Mouse (Mus musculus) neutrophil, adult 5-6 weeks (primary cell): ENCODE data around the gene Apol6. TPM values are rescaled to one million over a fixed set of nuclear protein-coding genes. Genes with fewer than 3 reads are reported as not detected.

Source experiments
- ATAC-seq: fragments of 151-379, 151-347 bp; 2 replicates; pipeline ENCODE4 v1.8.0; 2017; ENCODE audit warnings: mild to moderate bottlenecking, moderate TSS enrichment; ENCODE audit not compliant: insufficient number of reproducible peaks, poor library complexity, low FRiP score, severe bottlenecking; ENCODE audit errors: extremely low read depth
- total RNA-seq: library from RNA; stranded (forward); fragments of 200-1000 nt; gene quantifications from 2 replicates; pipeline ENCODE4 v1.2.3, GENCODE M21; 2017

Gene Apol6
- total RNA-seq, 1 experiment from 2014 or later = not detected

GRCm38 (mm10) chr15:77094431-77094830, 49.9 kb downstream of the Apol6 start:
- ATAC-seq = no peak

DNA sequence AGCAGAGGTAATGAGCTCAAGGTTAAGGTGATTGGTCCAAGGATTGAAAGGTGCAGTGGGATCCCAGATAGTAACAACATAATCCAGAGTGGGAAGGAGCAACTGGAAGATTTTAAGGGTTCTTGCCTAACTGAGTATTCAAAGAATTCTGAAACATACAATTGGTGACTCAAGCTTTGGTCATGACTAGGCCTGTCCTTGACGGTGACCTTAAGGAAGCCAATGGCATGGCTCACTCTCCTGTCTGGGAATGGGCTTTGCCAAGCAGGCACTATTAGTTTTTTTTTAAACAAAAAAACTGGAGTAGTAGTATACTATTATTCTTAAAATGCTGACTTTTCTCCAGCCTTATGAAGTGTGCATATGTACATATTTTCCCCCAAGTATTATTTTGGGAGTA, 50.7 kb downstream of the Apol6 start:
- ATAC-seq = no peak

- no peak for ATAC-seq
Observed at GRCm38 (mm10) chr15:77097358-77097757, 52.8 kb downstream of the Apol6 start.

DNA sequence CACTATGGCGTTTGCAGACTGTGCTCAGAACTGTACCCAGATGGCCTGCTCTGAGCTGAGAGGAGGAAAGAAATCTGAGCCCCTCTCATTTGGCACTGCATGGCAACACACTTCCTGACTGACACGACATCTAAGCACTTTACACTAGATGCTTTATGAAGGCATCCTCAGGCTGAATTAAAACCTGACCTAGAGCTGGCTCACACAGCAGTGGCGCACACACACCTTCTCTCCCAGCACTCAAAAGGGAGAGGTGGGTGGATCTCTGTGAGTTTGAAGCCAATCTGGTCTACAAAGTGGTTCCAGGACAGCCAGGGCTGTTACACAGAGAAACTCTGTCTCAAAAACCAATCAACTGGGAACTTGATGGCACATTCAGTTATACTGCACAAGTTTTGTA, 55.2 kb downstream of the Apol6 start:
- no peak for ATAC-seq

DNA sequence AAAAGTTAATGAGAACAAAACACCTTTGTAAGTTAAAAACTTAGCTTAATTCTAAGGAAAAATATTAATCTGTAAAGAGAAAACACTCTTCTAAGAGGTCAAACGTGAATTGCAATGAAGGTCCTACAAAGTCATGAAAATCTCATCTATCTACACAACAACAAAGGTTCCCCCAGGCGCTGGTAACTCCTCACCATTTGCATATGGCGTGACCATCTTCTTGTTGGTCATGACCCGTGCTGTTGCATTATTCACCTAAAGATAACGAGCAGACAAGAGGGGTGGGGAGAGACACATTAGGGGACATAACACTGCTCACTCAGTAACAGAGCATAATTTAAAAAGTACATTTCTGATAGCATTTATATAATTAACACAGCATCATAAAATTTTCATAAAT, 58.2 kb downstream of the Apol6 start:
- ATAC-seq = no peak

DNA sequence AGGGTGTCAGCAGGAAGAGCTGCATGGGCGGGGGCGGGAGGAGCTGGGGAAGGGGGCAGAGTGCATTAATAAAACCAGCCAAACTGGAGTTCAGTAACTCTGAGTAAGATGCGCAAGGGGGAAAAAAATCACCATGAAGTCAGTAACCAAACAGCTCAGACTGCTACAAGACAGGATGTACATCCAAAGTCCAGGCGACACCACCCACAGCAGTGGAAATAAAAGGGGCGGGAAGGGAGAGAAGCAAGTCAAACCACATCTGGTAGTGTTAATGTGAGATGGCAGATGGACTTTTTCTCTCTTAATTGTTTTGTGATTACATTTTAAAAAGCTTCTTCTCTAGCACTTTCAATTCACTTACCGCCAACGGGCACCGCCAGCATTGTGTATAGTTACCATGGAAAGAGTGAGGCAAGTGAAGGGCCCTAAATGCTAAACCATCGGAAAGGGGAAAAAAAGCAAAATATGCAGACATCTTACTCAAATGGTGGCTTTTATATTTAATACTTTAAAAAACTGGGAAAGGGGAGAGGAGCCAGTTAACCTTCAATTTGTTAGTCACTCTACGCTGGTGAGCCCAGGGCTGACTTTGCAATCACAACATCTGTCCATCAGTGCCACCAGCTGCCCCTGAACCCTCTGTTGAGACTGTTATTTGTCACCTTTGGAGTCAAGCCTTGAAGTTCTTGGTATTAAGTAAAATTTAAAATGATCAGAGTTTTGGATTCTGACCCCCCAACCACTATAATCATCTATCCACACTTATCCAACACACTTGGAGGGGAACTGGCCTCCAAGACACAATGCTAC, 60.0 kb downstream of the Apol6 start:
- no peak for ATAC-seq

DNA sequence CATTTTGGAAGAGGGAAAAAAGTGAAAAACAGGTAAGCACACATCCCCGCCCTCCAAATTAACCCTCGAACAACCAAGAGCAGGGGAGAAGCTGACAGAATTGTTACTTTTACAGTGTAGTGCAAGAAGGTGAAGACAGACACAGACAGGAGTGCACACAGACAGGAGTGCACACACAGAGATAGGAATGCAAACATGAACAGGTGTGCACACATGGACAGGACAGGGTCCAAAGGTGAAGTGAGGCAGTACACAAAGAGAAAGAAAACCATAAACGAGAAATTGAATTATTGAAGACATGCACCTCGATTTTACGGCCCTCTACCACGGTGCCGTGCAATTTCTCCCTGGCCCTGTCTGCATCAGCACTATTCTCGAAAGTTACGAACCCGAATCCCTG, 60.7 kb downstream of the Apol6 start:
- no peak for ATAC-seq

Other genes starting within 250 kb of the Apol6 start
- gene Zfp251, start 173.3 kb upstream of the Apol6 start, total RNA-seq = 8.1 and 8.5 TPM in 2 replicates
- gene Zfp7, start 165.5 kb upstream of the Apol6 start, total RNA-seq = 15.4 and 16.3 TPM in 2 replicates
- gene Gm49527, start 165.4 kb upstream of the Apol6 start, total RNA-seq = not detected in 2 replicates
- gene Zfp647, start 119.3 kb upstream of the Apol6 start, total RNA-seq = 0.81 and 2.3 TPM in 2 replicates
- gene 1110038F14Rik, start 96.2 kb upstream of the Apol6 start, total RNA-seq = 30.9 and 37.0 TPM in 2 replicates
- gene Mb, start 5.9 kb downstream of the Apol6 start, total RNA-seq = not detected in 2 replicates